Mouse (Mus musculus) lung, postnatal 0 days (tissue): ENCODE measurements around the gene Fmo6. TPM values are rescaled to one million over a fixed set of nuclear protein-coding genes. Genes with fewer than 3 reads are reported as not detected.

ENCODE experiments used
- ATAC-seq: fragments of 200-750 bp; cut with Nextera tagmentation; 2 replicates; pipeline ENCODE4 v1.8.0; 2017; ENCODE audit warnings: moderate library complexity
- DNase-seq: peaks from one replicate; pipeline ENCODE4 v3.0.0-alpha.2; 2016; ENCODE audit warnings: low spot score
- H3K27ac ChIP-seq: fragments of 300-500 bp; sonication (generic); 2 replicates; pipeline ENCODE4 v1.5.1; 2014; ENCODE audit warnings: antibody characterized with exemption, mild to moderate bottlenecking, low read length, mixed read lengths
- H3K27me3 ChIP-seq: fragments of 300-500 bp; sonication (generic); replicated peaks from 2 replicates; pipeline ENCODE4 v1.6.1; 2014; ENCODE audit warnings: low read length, mixed read lengths; ENCODE audit not compliant: insufficient read depth
- H3K36me3 ChIP-seq: fragments of 300-500 bp; sonication (generic); 2 replicates; pipeline ENCODE4 v1.6.1; 2014; ENCODE audit warnings: low read length, mixed read lengths; ENCODE audit not compliant: insufficient read depth
- H3K4me1 ChIP-seq: fragments of 300-500 bp; sonication (generic); 2 replicates; pipeline ENCODE4 v1.6.1; 2014; ENCODE audit warnings: antibody characterized with exemption, low read depth, low read length, mixed read lengths; ENCODE audit not compliant: insufficient read depth
- H3K4me2 ChIP-seq: fragments of 300-500 bp; sonication (generic); replicated peaks from 2 replicates; pipeline ENCODE4 v1.6.1; 2014; ENCODE audit warnings: low read depth, mild to moderate bottlenecking, low read length, moderate library complexity, mixed read lengths
- H3K4me3 ChIP-seq: fragments of 300-500 bp; sonication (generic); 2 replicates; pipeline ENCODE4 v1.5.1; 2014; ENCODE audit warnings: low read depth, low read length
- H3K9ac ChIP-seq: fragments of 300-500 bp; sonication (generic); replicated peaks from 2 replicates; pipeline ENCODE4 v1.6.1; 2014; ENCODE audit warnings: low read depth, mild to moderate bottlenecking
- H3K9me3 ChIP-seq: fragments of 300-500 bp; sonication (generic); 2 replicates; pipeline ENCODE4 v1.6.1; 2016; ENCODE audit warnings: low read length, mixed read lengths
- CTCF ChIP-seq: IDR thresholded peaks from 2 replicates; pipeline ENCODE4 v1.5.1; 2016; ENCODE audit warnings: antibody characterized with exemption, mild to moderate bottlenecking
- EP300 ChIP-seq: IDR thresholded peaks from 2 replicates; pipeline ENCODE4 v1.6.1; 2016; ENCODE audit warnings: antibody characterized with exemption, mild to moderate bottlenecking, control low read depth
- WGBS: fragments of 180-500 bp; shearing (Covaris S2); extraction: QIAGEN DNeasy Blood & Tissue Kit; methylation state at CpG from one replicate; pipeline ENCODE4 v1.1.7; 2014; 5-methylcytosine and 5-hydroxymethylcytosine counted together
- polyA plus RNA-seq: library from polyadenylated mRNA; unstranded; fragments of >200 nt; fragmentation: Nextera tagmentation; extraction: Ambion mirVana; gene quantifications from 2 replicates; pipeline ENCODE4 v1.2.1, GENCODE M21; 2015

Fmo6 gene
- polyA plus RNA-seq, 1 experiment from 2014 or later, result 0.16 TPM

- Histone ChIP-seq H3K27me3 (no peaks in the 10 kb centered on the region), H3K27ac (peak within 1 kb of the TSS; percentile 68), H3K4me3 (peak within 1 kb of the TSS; percentile 33), H3K9ac (peak within 1 kb of the TSS; percentile 19; the same call in 1 of the 2 replicates), H3K4me2 (peak within 1 kb of the TSS; percentile 41), H3K4me1 (no peaks in the 10 kb centered on the region; the same call in 1 of the 2 replicates), H3K36me3 (no peaks in the 10 kb centered on the region), H3K9me3 (no peaks in the 10 kb centered on the region)
- peak; percentile 70 for ATAC-seq
- TF ChIP-seq EP300 (no peak), CTCF (no peak)
- 48% methylated on average over 14 of the region's 14 CpGs for WGBS
- peak; percentile 83 for DNase-seq
Observed at GRCm38 (mm10) chr1:162897838-162898811, 39.2 kb downstream of the Fmo6 start, which contains the start of gene Fmo2. Fmo2 (minus strand) TSS chr1:162898726.

GRCm38 (mm10) chr1:162895900-162896299 is 41.4 kb downstream of the Fmo6 start:
- H3K36me3 ChIP-seq, result no peaks in the 10 kb centered on the region
- 0 out of 2 replicates have a peak overlapping the region, but pooled peaks have one; percentile 0 for H3K9ac ChIP-seq
- peak overlapping the region; percentile 41 for H3K4me2 ChIP-seq
- H3K27ac ChIP-seq, result peak overlapping the region; percentile 52; the same call in 1 of the 2 replicates
- H3K27me3 ChIP-seq, result no peaks in the 10 kb centered on the region
- ATAC-seq (no peak), DNase-seq (peak; percentile 83)
- 23% methylated on average over 6 of the region's 6 CpGs for WGBS
- TF ChIP-seq EP300, result 0 out of 2 replicates have a peak, but pooled peaks have one; percentile 23
- peak; percentile 84 for TF ChIP-seq CTCF
- peak overlapping the region; percentile 33; the same call in 1 of the 2 replicates for H3K4me3 ChIP-seq
- no peaks in the 10 kb centered on the region; the same call in 1 of the 2 replicates for H3K4me1 ChIP-seq
- H3K9me3 ChIP-seq, result no peaks in the 10 kb centered on the region

- ATAC-seq (no peak), DNase-seq (no peak)
- H3K9ac ChIP-seq, result no peak overlapping the region
- no peak overlapping the region for H3K4me2 ChIP-seq
- TF ChIP-seq CTCF (no peak), EP300 (no peak)
- H3K4me3 ChIP-seq, result no peak overlapping the region
- H3K9me3 ChIP-seq, result no peaks in the 10 kb centered on the region
- H3K4me1 ChIP-seq, result no peaks in the 10 kb centered on the region; the same call in 1 of the 2 replicates
- H3K27me3 ChIP-seq, result no peaks in the 10 kb centered on the region
- 0 out of 2 replicates have a peak overlapping the region, but pooled peaks have one; percentile 68 for H3K27ac ChIP-seq
- WGBS, result 78% methylated on average over 6 of the region's 6 CpGs
- no peaks in the 10 kb centered on the region for H3K36me3 ChIP-seq
Observed at GRCm38 (mm10) chr1:162893014-162893413, 44.3 kb downstream of the Fmo6 start.

- Histone ChIP-seq H3K4me2 (no peak overlapping the region), H3K9ac (no peak overlapping the region), H3K27me3 (no peaks in the 10 kb centered on the region), H3K36me3 (no peaks in the 10 kb centered on the region), H3K4me1 (peaks cover 3% of the 10 kb centered on the region; the same call in 1 of the 2 replicates), H3K9me3 (no peaks in the 10 kb centered on the region), H3K4me3 (no peak overlapping the region), H3K27ac (peak overlapping the region; percentile 68; the same call in 1 of the 2 replicates)
- DNase-seq (peak; percentile 98), ATAC-seq (peak; percentile 95)
- TF ChIP-seq CTCF, result no peak
- TF ChIP-seq EP300, result peak; percentile 99
- WGBS, result 11% methylated on average over 6 of the region's 6 CpGs
Observed at GRCm38 (mm10) chr1:162891980-162892451, 45.3 kb downstream of the Fmo6 start.

GRCm38 (mm10) chr1:162888646-162889045 is 48.7 kb downstream of the Fmo6 start:
- no peak for ATAC-seq
- Histone ChIP-seq H3K4me3 (no peak overlapping the region), H3K4me1 (0 out of 2 replicates have a peak, but pooled peaks cover 3% of the 10 kb centered on the region), H3K36me3 (no peaks in the 10 kb centered on the region), H3K9me3 (no peaks in the 10 kb centered on the region), H3K4me2 (no peak overlapping the region), H3K27me3 (no peaks in the 10 kb centered on the region), H3K27ac (no peak overlapping the region), H3K9ac (no peak overlapping the region)
- TF ChIP-seq EP300 (no peak), CTCF (no peak)
- no peak for DNase-seq
- WGBS, result 65% methylated on average over 12 of the region's 12 CpGs

GRCm38 (mm10) chr1:162887644-162888043 is 49.7 kb downstream of the Fmo6 start:
- ATAC-seq (no peak), DNase-seq (no peak)
- H3K27me3 ChIP-seq, result no peaks in the 10 kb centered on the region
- 83% methylated on average over 7 of the region's 7 CpGs for WGBS
- 0 out of 2 replicates have a peak, but pooled peaks cover 3% of the 10 kb centered on the region for H3K4me1 ChIP-seq
- H3K4me3 ChIP-seq, result no peak overlapping the region
- TF ChIP-seq CTCF (no peak), EP300 (no peak)
- no peaks in the 10 kb centered on the region for H3K9me3 ChIP-seq
- H3K27ac ChIP-seq, result no peak overlapping the region
- H3K36me3 ChIP-seq, result no peaks in the 10 kb centered on the region
- H3K4me2 ChIP-seq, result no peak overlapping the region
- no peak overlapping the region for H3K9ac ChIP-seq
